Mouse (Mus musculus): ENCODE measurements around the gene Icmt.

Gene Icmt

DNA sequence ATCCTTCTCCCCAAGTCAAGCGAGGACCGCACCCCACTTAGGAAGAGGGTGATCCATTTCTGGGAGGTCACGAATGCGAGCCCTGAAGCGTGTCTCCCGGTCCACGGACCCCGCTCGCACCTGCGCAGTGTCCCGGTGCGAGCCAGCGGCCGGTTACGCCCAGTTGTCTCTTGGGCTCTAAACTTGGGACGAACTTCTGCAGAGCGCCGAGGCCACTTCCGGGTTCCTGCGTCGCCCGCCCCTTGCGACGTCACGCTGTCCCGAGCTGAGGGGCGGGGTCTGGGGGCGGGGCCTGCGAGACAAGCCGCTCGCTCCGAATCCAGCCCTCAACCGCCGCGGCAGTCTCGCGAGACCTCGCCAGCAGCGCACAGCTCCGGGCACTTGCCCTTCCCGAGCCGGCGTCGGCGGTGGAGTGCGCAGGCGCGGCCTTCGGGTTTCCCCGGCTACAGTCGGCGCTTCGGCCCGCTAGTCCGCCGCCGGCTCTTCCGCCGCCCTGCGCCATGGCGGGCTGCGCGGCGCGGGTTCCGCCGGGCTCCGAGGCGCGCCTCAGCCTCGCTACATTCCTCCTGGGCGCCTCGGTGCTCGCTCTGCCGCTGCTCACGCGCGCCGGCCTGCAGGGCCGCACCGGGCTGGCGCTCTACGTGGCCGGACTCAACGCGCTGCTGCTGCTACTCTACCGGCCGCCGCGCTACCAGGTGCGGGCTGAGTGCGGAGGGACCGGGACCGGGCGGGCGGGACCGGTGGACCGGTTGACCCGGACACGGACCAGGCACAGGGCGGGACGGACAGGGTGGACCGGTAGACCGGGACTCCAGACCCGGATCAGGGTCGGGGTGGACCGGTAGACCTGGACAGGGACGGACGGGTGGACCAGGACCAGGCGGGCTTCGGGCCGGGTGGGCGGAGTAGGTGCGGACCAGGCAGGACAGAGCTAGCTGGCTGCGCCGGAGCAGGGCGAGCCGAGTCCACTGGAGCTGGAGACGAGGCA is at the start of gene Icmt:
Gene Icmt (plus strand): TSS at position 354 of the 988 bp plus-strand sequence.
- peak; percentile 98 for DNase-seq

DNA sequence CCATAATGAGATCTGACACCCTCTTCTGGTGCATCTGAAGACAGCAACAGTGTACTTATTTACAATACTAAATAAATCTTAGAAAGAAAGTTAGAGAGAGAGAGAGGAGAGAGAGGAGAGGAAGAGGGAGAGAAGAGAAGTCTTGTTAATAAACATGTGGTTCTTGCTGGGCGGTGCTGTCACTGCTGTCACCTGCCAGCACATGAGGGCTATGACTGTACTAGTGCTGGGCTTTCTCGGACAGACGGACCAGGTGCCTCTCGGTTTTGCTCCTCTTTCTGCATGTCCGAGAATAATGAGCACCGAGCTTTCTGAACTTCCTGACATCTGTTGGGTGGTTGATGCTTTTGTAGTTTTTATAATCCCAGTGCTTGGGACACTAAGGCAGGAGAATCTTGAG is 46.4 kb upstream of the Icmt start:
- DNase-seq, result no peak

DNA sequence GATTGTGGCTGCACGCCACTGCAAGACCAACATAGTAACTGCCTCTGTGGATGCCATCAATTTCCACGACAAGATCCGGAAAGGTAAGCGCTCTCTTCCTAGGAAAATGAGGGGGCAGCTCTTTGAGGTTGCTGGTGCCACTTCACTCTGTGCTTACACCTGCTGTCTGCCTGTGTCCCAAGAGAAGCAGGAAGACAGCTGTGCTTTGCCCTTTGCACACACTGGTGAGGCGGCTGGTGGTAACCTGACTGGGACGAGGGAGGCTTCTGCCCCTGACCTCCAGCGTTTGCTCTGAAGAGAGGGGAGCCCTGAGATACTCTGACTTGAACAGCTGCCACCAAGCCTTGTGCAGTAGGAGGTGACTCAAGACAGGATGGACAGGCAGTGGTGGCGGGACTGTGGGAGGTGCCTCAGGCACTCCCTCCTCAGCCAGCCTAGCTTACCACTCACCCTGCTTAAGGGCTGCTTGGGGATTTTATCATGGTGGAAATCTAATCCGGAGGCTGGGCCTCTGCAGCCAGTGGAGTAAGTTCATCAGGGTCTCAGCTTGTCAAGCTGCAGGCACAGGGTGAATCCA is 43.8 kb upstream of the Icmt start:
- DNase-seq, result no peak

DNA sequence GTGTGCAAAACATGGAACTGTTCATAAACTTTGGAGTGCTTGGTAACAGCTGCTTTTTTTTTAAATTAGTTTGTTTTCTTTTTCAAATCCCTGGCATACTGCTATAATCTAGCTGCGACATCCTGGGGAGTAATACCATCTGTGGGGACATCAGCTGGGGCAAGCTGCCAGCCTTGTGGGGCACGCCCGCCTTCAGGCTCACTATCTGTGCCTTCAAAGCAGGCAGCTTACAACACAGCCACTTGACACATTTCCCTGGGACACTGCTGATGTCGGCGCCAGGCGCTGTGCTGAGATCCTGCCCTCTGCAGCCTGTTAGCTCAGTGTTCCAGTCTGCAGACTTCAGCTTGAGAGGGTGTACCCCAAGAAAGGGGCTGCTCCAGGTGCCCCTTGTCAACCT is 40.0 kb upstream of the Icmt start:
- no peak for DNase-seq

DNA sequence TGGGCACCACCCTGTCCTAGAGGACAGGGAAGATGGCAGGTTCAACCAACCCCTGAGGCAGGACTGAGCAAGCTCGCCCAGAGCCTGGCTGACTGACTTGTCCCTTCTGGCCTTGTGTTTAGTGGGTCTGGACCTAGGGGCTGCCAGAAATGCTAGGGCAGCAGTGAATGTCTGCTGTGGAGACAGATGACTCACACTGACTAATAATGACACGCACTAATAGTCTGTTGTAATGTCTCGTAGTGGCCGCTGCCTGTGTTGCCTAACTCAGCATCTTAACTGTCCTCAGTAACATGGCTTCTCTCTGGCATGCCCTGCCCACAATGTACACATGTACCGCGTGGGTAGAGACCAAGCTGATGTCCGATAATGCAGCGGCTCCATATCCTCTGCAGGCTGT is 36.6 kb upstream of the Icmt start:
- DNase-seq, result no peak

DNA sequence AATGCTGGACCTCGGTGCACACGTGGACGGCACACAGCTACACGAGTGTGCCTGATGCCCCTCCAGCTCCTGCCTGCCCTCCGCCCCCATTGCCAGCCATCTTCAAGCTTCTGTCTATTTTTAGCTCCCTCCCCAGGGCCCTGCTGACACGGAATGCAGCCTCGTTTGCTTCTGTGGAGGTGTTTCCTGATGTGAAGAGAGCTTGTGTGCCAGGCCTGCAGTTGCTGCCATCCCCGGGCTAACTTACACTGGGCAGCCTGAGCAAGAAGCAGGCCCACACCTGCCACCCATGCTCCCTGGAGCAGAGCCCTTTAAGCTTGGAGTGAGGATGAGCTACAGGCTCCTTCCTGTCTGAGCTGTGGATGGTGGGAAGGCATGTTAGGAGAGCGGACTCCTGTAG is 34.8 kb upstream of the Icmt start:
- no peak for DNase-seq

DNA sequence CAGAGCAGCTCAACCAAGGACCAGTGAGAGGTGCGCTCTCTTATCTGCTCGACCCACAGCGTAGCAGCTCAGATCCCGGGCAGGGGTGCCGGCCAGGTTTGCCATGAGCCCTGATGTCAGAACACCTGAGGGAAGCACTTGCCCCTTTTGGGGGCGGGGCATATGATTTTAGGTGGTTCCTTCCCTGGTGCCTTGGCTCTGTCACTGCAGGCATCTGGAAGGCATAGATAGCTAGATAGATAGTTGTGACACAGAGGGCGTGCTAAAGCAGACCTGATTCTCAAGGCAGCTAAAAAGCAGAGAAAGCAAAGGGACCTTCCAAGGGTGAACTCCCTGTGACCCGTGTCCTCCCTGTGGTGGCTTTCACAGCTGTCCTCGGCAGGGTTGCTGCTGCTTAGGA is 33.9 kb upstream of the Icmt start:
- DNase-seq, result no peak

DNA sequence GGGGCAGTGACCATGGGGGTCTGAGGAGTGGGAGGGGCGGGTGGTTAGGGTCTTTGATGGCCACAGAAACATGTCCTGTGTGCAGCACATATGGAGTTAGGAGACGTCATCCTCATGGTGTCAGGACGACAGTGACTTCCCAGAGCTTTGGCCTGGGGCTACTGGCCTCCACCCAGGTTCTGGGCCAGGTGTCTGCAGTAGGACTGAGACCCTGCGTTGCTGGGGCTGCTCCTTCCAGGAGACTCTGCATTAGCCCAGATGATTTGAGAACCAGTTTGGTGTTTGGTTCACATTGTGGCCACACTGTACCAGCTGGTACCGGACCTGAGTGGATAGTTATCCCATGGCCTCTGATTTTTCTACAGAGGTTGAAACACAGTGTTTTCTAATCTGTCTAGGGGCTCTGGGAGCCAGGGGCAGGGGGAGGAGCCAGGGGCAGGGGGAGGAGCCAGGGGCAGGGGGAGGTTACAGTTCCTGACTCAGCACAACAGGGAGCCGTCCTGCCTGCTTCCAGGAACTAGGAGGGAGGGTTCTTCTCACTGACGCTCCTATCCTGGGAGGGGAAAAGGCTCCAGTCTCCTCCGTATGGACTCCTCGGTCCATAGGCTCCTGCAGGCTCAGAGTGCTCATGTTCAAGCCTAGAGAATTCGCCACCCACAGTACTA is 33.4 kb upstream of the Icmt start:
- DNase-seq, result no peak

DNA sequence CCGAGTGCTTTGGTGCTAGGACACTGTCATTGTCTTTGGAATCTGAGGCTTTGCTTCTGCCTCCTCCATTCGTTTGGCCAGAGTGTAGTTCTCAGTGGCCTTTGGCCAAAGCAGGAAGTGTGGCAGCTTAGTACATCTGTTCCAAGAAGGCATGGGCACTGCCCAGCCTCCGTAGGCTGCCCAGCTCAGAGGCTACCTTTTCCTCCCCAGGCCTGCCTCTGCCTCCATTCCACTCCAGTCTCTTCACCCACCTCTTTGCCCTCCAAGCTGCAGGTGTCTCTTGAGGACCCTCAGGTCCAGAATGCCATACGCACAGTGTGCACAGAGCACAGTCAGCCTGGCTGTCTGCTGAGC is 32.9 kb upstream of the Icmt start:
- peak in 1 of 2 experiments; percentile 27 for DNase-seq

DNA sequence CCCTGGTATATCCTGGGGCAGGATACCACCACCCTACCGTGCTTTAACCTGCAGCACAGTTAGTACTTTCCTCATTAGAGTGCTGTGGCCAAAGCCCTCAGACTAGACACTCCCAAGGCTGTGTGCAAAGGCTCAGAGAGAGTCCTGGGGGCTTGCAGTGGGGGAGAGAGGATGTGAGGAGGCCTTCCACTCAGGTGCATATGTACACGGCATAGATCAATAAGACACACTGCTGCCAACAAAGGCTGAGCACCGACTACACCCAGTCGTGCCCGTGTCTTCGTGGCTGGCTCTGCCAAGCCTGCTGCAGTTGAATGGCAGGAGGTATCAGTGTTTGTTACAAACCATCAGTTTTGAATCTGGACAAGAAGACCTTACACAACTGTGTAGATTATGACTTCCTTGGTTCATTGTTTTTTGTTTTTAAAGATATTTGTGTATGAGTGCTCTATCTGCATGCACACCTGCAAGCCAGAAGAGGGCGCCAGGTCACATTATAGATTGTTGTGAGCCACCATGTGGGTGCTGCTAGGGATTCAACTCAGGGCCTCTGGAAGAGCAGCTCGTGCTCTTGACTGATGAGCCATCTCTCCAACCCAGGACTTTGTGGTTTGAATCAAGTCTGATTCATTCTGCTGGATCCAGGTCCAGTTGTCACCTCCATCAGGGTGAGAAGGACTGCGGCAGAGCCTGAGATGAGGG is 32.0 kb upstream of the Icmt start:
- DNase-seq, result no peak

DNA sequence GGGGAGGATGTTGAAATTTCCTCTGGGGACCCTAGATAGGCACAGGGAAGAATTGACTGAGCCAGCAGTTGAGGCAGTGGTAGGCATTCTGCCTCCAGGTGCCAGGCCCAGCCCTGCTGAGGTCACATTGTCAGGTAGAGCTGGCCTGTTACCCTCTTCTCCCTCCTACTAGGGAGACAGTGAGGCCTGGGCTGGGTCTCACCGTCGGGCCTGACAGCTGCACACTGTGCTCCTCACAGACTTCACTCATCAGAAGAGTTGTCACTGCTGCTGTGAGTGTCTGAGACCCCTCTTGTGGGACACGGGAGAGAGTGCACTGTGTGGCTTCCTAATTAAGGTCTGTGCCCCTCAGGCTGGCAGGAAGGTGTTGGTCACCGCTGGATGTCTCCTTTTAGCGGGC is 31.2 kb upstream of the Icmt start:
- DNase-seq, result no peak

DNA sequence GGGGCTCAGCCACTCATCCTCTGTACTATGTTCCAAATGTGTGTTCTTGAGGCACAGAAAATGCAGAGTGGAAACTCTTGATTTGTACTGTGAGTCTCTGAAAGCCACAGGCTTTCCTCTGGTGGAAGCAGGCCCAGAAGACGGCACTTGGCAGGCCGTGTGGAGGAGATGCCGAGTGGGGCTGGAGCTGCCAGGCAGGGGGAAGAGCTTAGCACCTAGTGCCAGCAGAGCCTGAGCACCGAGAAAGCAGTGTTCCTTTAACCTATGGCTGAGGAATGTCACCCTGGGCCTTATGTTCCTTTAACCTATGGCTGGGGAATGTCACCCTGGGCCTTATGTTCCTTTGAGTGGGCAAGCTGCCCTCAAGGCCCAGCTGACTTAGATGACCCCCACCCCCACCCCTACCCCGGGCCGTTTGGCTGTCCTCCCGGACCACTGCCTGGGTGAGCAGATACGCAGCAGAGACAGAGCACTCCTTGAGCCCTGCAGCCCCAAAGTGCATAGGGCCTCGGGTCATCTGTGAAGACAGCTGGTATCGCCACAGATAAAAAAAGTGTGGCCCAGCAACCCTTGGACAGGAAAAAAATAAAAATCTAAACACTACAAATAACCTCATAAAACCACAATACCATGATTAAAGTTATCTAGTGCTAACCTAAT is 30.7 kb upstream of the Icmt start:
- DNase-seq, result no peak

DNA sequence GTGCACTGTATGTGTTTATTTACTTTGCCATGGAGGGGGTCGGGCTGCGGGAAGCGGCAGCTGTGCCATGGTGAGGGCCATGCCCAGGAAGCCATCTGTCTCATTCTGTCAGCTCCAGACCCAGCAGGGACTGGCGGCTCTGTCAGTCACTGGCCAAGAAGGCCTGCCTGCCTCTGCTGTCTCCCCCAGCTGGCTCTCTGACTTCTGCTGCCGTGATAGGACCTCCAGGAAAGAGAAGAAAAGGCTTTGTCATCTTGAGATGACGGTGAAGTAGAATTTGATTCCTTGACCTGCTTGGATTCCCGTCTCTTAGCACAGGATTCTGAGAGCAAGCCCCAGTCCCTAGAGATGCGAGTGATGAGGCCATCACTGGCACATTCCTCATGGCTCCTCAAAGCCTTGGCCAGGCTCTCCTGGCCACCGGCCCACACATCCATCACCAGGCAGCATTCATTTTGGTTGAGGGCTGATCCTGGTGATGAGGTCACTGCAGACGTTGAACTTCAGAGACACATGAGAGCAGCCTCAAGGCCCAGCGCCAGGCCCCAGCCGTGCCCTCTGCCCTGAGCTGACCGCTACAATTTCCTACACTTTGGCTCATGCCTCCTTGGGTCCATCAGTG is 29.2 kb upstream of the Icmt start:
- DNase-seq, result no peak

DNA sequence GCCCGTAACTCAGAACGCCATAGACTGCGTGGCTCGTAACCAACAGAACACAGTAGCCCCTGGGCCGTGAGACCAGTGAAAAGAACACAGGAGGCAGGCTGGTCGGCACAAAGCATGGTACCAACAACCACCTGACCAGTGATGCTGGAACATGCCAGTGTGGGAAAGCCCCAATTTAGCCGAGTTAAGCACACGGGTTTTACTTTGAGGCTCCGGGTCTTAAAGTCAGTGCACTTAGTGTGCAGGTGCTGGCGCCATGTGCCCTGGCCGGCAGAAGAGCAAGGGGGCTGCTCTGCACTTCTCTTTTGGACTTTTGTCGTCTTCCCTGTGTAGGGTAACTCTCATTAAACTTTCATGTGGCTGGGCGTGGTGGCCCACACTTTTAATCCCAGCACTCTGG is 27.1 kb upstream of the Icmt start:
- DNase-seq, result no peak

DNA sequence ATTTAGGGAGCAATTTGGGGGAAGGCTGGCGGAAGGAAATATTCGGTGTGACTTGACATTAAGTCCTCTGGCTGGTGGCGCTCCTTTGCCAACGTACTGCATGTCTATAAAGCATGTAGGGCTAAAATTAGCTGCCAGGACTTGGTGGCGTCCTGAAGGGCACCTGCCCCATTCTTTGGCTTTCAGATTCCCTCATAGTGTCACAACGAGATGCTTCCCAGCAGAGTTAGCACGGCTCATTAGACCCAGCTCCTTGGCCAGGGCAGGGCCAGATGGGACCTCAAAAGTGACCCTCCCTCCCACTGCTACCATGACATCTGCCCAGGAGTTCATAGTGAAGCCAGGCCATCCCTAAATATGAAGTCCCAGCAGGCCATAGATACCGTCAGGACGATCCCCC is 26.4 kb upstream of the Icmt start:
- DNase-seq, result no peak

DNA sequence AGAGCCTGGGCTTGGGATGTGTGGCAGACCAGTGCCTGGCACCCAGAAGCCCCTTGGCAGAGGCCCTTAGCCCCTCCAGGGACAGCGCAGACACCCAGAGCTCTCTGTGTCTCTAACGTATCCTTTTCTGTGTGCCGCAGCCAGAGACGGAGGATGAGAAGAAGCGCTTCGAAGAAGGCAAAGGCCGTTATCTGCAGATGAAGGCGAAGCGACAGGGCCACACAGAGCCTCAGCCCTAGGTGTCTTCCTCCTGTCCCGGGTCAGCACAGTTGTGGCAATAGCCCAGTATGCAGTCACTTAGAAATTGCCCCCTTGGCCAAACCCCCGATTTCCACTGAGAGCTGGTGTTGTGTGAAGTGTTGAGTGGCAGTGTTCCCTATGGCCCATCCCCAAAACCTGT is 25.7 kb upstream of the Icmt start:
- no peak for DNase-seq

DNA sequence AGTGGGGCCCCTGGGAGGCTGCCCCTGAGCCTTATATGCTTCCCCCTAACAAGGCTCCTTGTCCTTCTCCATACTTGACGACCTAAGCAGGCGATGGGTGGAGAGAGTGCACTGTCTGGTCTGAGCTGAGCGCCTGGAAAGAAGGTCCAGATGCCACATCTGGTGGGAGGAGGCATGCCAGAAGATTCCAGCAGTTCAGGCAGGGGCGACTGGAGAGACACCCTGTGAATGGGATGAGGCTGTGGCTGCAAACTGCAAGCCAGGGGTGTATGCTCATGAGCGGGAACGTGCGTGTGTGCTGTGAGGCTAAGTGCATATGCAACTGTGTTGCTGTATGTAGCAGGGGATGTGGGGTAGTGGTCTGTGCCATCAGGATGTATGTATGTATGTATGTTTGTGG is 25.0 kb upstream of the Icmt start:
- no peak for DNase-seq

DNA sequence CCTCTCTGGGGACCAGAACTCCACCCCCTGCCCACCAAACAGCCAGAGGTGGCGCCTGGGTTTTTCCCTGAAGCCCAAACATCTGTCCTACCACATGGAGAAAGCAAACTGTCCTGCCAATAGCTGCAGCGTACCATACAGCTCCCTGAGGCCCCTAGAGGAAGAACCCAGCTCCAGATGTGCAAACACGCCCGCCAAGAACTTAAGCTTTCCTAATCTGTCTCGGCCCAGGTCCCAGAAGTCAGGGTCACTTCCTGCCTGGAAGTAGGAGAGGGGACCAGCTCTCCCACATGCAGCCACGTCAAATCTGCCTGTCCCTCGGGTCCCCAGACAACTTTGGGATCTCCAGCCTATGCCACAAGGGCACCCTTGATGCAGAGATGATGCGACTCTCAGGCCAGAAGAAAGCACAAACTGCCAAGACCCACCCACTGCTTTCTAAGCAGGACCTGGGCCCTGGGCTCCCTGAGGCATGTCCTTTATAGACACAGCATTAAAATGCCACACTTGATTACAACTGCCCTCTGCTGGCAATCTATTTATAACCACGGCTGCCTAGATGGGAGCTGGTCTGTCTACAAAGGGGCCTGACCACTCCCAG is 24.5 kb upstream of the Icmt start:
- DNase-seq, result peak in 1 of 2 experiments; percentile 36

DNA sequence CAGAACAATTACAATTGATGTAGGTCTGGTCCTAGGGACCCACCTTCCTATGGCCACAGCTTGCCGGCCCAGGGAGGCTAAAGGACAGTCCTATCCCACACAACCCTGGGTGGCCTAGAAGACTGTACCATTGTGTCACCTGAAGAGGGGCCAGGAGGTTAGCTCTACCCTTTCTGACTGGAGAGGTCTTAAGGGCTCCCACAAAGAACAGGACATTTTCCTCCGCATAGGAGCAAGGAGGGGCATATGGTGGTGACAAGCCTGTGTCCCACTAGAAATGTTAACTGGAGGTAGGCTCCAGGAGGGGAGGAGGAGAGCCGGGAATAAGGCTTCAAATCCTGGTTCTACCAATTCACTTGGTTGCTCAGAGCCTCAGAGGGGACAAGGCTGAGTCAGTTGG is 23.8 kb upstream of the Icmt start:
- DNase-seq, result no peak

DNA sequence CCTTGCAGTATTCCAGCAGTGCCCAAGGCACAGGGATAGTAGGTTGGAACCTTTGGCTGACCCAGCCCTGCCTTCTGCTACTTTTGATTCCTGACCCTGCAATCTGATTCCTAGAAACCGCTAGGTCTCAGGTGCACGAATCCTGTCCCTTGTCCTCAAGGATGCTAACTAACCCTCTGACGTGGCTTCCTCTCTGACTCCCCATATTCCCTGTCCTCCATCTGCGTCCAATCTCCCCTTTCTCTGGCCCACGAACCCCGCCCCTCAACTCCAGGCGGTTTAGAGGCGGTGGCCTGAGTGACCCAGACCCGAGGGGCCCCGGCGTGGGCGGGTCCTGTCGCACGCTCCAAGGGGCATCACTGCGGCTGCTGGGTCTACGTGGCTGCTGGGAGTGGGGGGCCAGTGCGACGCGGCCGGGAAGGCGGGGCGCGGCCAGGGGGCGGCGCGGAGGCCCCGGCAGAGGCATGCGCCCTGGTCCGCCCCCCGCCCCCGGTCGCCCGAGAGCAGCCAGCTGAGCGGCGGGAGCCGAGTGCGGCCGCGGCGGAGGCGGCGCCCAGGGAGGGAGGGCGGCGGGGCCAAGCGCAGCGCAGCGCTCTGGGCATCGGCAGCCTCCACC is 23.3 kb upstream of the Icmt start, which contains the start of gene Gpr153:
Gene Gpr153 (plus strand): TSS at position 612 of the 616 bp plus-strand sequence.
- no peak for DNase-seq

DNA sequence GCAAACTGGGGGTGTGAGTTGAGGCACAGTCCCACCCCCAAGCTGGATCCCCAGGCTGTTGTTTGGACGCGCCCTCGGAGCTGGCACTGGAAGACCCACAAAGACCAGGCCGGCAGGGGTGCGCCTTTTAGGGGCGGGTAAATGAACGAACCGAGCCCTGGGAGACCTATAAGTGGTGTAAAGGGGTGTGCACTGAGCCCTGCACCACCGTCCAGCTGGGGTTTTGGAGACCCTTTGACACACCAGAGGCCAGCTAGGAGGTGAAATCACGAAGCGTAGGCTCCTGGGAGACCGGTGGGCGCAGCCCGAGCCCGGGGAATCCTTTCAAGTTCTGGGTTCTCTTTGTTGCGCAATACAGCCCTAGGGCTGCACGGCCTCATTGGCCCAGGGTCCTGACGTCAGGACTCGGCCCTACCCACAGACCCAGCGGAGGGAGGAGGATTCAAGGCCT is 22.3 kb upstream of the Icmt start:
- no peak for DNase-seq

Measured in kidney, adult 8-10 months (tissue).